Mouse (Mus musculus): Measurements from ENCODE around the gene Schip1. TPM values are rescaled to one million over a fixed set of nuclear protein-coding genes. Genes with fewer than 3 reads are reported as not detected.

Gene Schip1
- polyA plus RNA-seq, 1 experiment from 2014 or later: 152 TPM

GRCm38 (mm10) chr3:68610598-68611261 lies 546.1 kb downstream of the Schip1 start:
- Histone ChIP-seq H3K9ac (replicated peaks; ENCODE audit: low read length) (no peak overlapping the region), H3K4me2 (ENCODE audit: low read length) (no peak overlapping the region), H3K9me3 (ENCODE audit: control insufficient read depth, low read length) (no peaks in the 10 kb centered on the region), H3K4me3 (replicated peaks; ENCODE audit: low read depth, low read length) (no peak overlapping the region), H3K36me3 (ENCODE audit: control insufficient read depth, insufficient read depth, low read length) (0 out of 2 replicates have a peak, but pooled peaks cover 7% of the 10 kb centered on the region), H3K27me3 (ENCODE audit: control insufficient read depth, insufficient read depth, low read length) (no peaks in the 10 kb centered on the region), H3K27ac (replicated peaks; ENCODE audit: low read depth, low read length) (no peak overlapping the region), H3K4me1 (ENCODE audit: control insufficient read depth, insufficient read depth, low read length) (peaks cover 13% of the 10 kb centered on the region)
- 88% methylated on average over 11 of the region's 11 CpGs for WGBS
- DNase-seq (no peak), ATAC-seq (ENCODE audit: low FRiP score, low TSS enrichment) (no peak)

DNA sequence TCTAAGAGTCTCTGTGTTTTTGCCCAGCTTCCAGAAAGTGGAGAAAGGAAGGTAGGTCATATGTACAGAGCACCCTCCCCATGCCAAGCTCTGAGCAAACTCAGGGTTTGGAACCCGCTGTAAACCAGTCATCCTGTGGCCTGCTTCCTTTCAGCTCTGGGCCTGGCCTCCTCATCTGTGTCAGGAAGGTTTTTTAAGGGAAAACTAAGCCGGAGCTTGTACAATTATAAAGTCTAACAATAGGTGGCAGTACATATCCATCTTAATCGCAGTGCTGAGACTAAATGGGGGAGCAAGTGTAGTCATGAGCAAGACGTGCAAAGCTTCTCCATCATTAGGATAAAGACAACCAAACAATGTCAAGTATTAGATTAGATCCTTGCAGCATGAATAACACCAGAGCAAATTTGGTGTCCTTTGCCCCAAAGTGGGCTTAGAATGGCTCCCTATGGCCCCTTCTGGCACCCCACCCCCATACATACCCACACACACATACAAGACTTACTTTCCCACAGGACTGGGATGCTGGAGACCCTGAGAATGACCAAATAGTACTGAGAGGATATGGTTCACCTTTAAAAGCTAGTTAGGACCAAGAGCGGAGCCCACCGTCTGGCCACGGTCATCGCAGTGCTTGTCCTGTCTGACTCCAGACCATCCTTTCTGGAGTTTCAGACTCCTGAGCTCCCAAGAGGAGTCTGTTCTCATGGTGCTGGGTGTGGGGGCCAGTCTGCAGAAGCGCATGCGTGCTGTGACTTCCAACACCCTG lies 550.6 kb downstream of the Schip1 start:
- Histone ChIP-seq H3K27me3 (ENCODE audit: control insufficient read depth, insufficient read depth, low read length) (no peaks in the 10 kb centered on the region), H3K4me3 (replicated peaks; ENCODE audit: low read depth, low read length) (no peak overlapping the region), H3K4me1 (ENCODE audit: control insufficient read depth, insufficient read depth, low read length) (0 out of 2 replicates have a peak, but pooled peaks cover 7% of the 10 kb centered on the region), H3K9me3 (ENCODE audit: control insufficient read depth, low read length) (no peaks in the 10 kb centered on the region), H3K27ac (replicated peaks; ENCODE audit: low read depth, low read length) (no peak overlapping the region), H3K36me3 (ENCODE audit: control insufficient read depth, insufficient read depth, low read length) (peaks cover 10% of the 10 kb centered on the region), H3K4me2 (ENCODE audit: low read length) (no peak overlapping the region), H3K9ac (replicated peaks; ENCODE audit: low read length) (no peak overlapping the region)
- ATAC-seq (ENCODE audit: low FRiP score, low TSS enrichment) (peak; percentile 24; the same call in 1 of the 2 replicates), DNase-seq (peak; percentile 80)
- WGBS: 64% methylated on average over 10 of the region's 10 CpGs

DNA sequence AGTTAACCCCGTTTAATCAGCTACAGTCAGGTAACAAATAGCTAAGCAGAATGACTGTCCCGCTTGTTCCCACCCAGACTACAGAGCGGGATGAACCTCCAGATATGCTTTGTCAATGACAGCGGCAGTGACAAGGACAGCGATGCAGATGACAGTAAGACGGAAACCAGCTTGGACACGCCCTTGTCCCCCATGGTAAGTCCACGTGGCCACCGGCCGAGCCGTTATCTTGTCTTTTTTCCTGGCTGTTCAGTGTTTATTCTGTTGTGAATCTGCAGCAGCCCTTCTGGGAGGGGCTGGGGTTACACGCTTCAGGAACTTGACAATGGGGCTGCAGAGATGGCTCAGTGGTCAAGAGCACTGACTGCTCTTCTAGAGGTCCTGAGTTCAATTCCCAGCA lies 551.8 kb downstream of the Schip1 start:
- ATAC-seq (ENCODE audit: low FRiP score, low TSS enrichment): no peak
- Histone ChIP-seq H3K27ac (replicated peaks; ENCODE audit: low read depth, low read length) (no peak overlapping the region), H3K27me3 (ENCODE audit: control insufficient read depth, insufficient read depth, low read length) (no peaks in the 10 kb centered on the region), H3K4me1 (ENCODE audit: control insufficient read depth, insufficient read depth, low read length) (0 out of 2 replicates have a peak, but pooled peaks cover 7% of the 10 kb centered on the region), H3K9ac (replicated peaks; ENCODE audit: low read length) (no peak overlapping the region), H3K4me2 (ENCODE audit: low read length) (no peak overlapping the region), H3K4me3 (replicated peaks; ENCODE audit: low read depth, low read length) (no peak overlapping the region), H3K36me3 (ENCODE audit: control insufficient read depth, insufficient read depth, low read length) (peaks cover 21% of the 10 kb centered on the region), H3K9me3 (ENCODE audit: control insufficient read depth, low read length) (no peaks in the 10 kb centered on the region)
- no peak for DNase-seq
- 91% methylated on average over 12 of the region's 12 CpGs for WGBS

- Histone ChIP-seq H3K4me1 (ENCODE audit: control insufficient read depth, insufficient read depth, low read length) (0 out of 2 replicates have a peak, but pooled peaks cover 7% of the 10 kb centered on the region), H3K27me3 (ENCODE audit: control insufficient read depth, insufficient read depth, low read length) (no peaks in the 10 kb centered on the region), H3K27ac (replicated peaks; ENCODE audit: low read depth, low read length) (no peak overlapping the region), H3K4me3 (replicated peaks; ENCODE audit: low read depth, low read length) (no peak overlapping the region), H3K9me3 (ENCODE audit: control insufficient read depth, low read length) (no peaks in the 10 kb centered on the region), H3K4me2 (ENCODE audit: low read length) (no peak overlapping the region), H3K36me3 (ENCODE audit: control insufficient read depth, insufficient read depth, low read length) (peaks cover 29% of the 10 kb centered on the region), H3K9ac (replicated peaks; ENCODE audit: low read length) (no peak overlapping the region)
- DNase-seq (no peak), ATAC-seq (ENCODE audit: low FRiP score, low TSS enrichment) (no peak)
- WGBS: 94% methylated on average over 10 of the region's 10 CpGs
Observed at GRCm38 (mm10) chr3:68617708-68618107, 553.1 kb downstream of the Schip1 start.

GRCm38 (mm10) chr3:68619097-68619496 lies 554.5 kb downstream of the Schip1 start:
- Histone ChIP-seq H3K4me3 (replicated peaks; ENCODE audit: low read depth, low read length) (no peak overlapping the region), H3K27ac (replicated peaks; ENCODE audit: low read depth, low read length) (no peak overlapping the region), H3K4me2 (ENCODE audit: low read length) (no peak overlapping the region), H3K36me3 (ENCODE audit: control insufficient read depth, insufficient read depth, low read length) (peaks cover 31% of the 10 kb centered on the region), H3K9ac (replicated peaks; ENCODE audit: low read length) (no peak overlapping the region), H3K4me1 (ENCODE audit: control insufficient read depth, insufficient read depth, low read length) (0 out of 2 replicates have a peak, but pooled peaks cover 3% of the 10 kb centered on the region), H3K27me3 (ENCODE audit: control insufficient read depth, insufficient read depth, low read length) (no peaks in the 10 kb centered on the region), H3K9me3 (ENCODE audit: control insufficient read depth, low read length) (no peaks in the 10 kb centered on the region)
- no peak for ATAC-seq (ENCODE audit: low FRiP score, low TSS enrichment)
- 83% methylated on average over 5 of the region's 5 CpGs for WGBS
- DNase-seq: no peak

GRCm38 (mm10) chr3:68621971-68622370 lies 557.4 kb downstream of the Schip1 start:
- Histone ChIP-seq H3K27ac (replicated peaks; ENCODE audit: low read depth, low read length) (no peak overlapping the region), H3K4me1 (ENCODE audit: control insufficient read depth, insufficient read depth, low read length) (no peaks in the 10 kb centered on the region), H3K9ac (replicated peaks; ENCODE audit: low read length) (no peak overlapping the region), H3K36me3 (ENCODE audit: control insufficient read depth, insufficient read depth, low read length) (peaks cover 53% of the 10 kb centered on the region), H3K9me3 (ENCODE audit: control insufficient read depth, low read length) (no peaks in the 10 kb centered on the region), H3K4me2 (ENCODE audit: low read length) (no peak overlapping the region), H3K4me3 (replicated peaks; ENCODE audit: low read depth, low read length) (no peak overlapping the region), H3K27me3 (ENCODE audit: control insufficient read depth, insufficient read depth, low read length) (no peaks in the 10 kb centered on the region)
- DNase-seq (no peak), ATAC-seq (ENCODE audit: low FRiP score, low TSS enrichment) (no peak)
- 88% methylated on average over 3 of the region's 3 CpGs for WGBS

DNA sequence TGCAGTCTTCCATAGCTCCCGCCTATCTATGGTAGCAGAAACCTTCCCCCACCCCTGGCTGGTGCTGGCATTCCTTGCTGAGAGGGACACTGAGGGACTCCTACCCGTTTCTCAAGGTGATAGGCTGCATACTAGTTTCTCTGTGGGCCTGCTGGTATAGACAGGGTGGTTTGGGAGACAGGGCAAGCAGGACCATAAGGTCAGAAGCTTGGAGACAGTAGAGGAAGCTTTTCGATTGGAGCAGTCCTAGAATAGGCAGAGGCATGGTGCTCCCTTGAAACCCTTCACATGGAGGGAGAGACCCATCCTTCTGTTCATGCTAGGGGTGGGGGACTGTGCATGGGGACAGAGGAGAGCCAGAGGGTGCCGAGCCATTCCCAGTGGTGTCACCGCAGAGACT lies 558.4 kb downstream of the Schip1 start:
- DNase-seq (no peak), ATAC-seq (ENCODE audit: low FRiP score, low TSS enrichment) (no peak)
- Histone ChIP-seq H3K9ac (replicated peaks; ENCODE audit: low read length) (no peak overlapping the region), H3K9me3 (ENCODE audit: control insufficient read depth, low read length) (no peaks in the 10 kb centered on the region), H3K4me2 (ENCODE audit: low read length) (no peak overlapping the region), H3K4me3 (replicated peaks; ENCODE audit: low read depth, low read length) (no peak overlapping the region), H3K27ac (replicated peaks; ENCODE audit: low read depth, low read length) (no peak overlapping the region), H3K4me1 (ENCODE audit: control insufficient read depth, insufficient read depth, low read length) (no peaks in the 10 kb centered on the region), H3K27me3 (ENCODE audit: control insufficient read depth, insufficient read depth, low read length) (no peaks in the 10 kb centered on the region), H3K36me3 (ENCODE audit: control insufficient read depth, insufficient read depth, low read length) (peaks cover 59% of the 10 kb centered on the region)
- 92% methylated on average over 5 of the region's 5 CpGs for WGBS

DNA sequence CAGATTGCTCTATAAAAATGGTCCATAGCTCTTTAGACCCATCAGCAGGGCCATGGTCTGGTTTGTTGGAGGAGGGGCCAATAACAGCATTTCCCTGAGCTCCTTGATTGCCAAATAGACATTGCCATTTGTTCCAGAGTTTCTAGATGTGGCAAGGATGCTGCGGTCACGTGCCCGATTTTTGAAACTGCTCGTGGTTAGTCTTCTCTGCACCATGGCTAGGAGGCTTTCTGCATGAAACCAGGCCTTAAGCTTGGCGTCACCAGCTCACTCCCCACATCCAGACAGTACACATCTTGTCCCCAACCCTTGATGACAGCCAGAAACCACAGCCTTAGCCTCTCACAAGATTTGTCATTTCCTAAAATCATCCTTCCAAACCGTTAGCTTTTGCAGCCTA lies 559.9 kb downstream of the Schip1 start:
- Histone ChIP-seq H3K9me3 (ENCODE audit: control insufficient read depth, low read length) (no peaks in the 10 kb centered on the region), H3K9ac (replicated peaks; ENCODE audit: low read length) (no peak overlapping the region), H3K27ac (replicated peaks; ENCODE audit: low read depth, low read length) (no peak overlapping the region), H3K36me3 (ENCODE audit: control insufficient read depth, insufficient read depth, low read length) (peaks cover 51% of the 10 kb centered on the region), H3K27me3 (ENCODE audit: control insufficient read depth, insufficient read depth, low read length) (no peaks in the 10 kb centered on the region), H3K4me2 (ENCODE audit: low read length) (no peak overlapping the region), H3K4me1 (ENCODE audit: control insufficient read depth, insufficient read depth, low read length) (no peaks in the 10 kb centered on the region), H3K4me3 (replicated peaks; ENCODE audit: low read depth, low read length) (no peak overlapping the region)
- DNase-seq (no peak), ATAC-seq (ENCODE audit: low FRiP score, low TSS enrichment) (no peak)
- WGBS: 96% methylated on average over 6 of the region's 6 CpGs

GRCm38 (mm10) chr3:68630261-68630660 lies 565.7 kb downstream of the Schip1 start:
- H3K4me3 ChIP-seq (replicated peaks; ENCODE audit: low read depth, low read length): no peak overlapping the region
- H3K36me3 ChIP-seq (ENCODE audit: control insufficient read depth, insufficient read depth, low read length): peaks cover 23% of the 10 kb centered on the region
- no peaks in the 10 kb centered on the region for H3K27me3 ChIP-seq (ENCODE audit: control insufficient read depth, insufficient read depth, low read length)
- ATAC-seq (ENCODE audit: low FRiP score, low TSS enrichment) (no peak), DNase-seq (no peak)
- H3K4me2 ChIP-seq (ENCODE audit: low read length): no peak overlapping the region
- H3K27ac ChIP-seq (replicated peaks; ENCODE audit: low read depth, low read length): no peak overlapping the region
- no peaks in the 10 kb centered on the region for H3K9me3 ChIP-seq (ENCODE audit: control insufficient read depth, low read length)
- H3K4me1 ChIP-seq (ENCODE audit: control insufficient read depth, insufficient read depth, low read length): no peaks in the 10 kb centered on the region
- WGBS: 41% methylated on average over 4 of the region's 4 CpGs
- no peak overlapping the region for H3K9ac ChIP-seq (replicated peaks; ENCODE audit: low read length)
